8 mouse cellular contexts compared by ENCODE assay signal in genomic region chr4:57764392-57764791, GRCm38 (mm10). TPM values are rescaled to one million over a fixed set of nuclear protein-coding genes. Genes with fewer than 3 reads are reported as not detected.
DNase-seq lines count a peak whose midpoint lies in the region; ATAC-seq and TF ChIP-seq lines count a peak whose summit lies in the region.
"Had no signal": no experiment of that assay in that cellular context is flagged by ENCODE, and none has a peak within 500 bp of the region (broad histone marks: within the 10 kb centered on the region; RNA-seq: fewer than 3 reads in every experiment).

No protein-coding gene starts in this region.

- H3K27me3 ChIP-seq in kidney, embryonic 14.5 days (ENCODE audit: control insufficient read depth, insufficient read depth, low read length), result no peaks in the 10 kb centered on the region

- no peak for ATAC-seq in kidney, embryonic 14.5 days (ENCODE audit: low FRiP score, low TSS enrichment)

- TF ChIP-seq CTCF in embryonic fibroblast, embryonic 13.5 days (IDR thresholded peaks at IDR 0.05; ENCODE audit: borderline replicate concordance, insufficient read depth, low read length), result no peak

- WGBS in kidney, embryonic 14.5 days, result 73% methylated on average over 1 of the region's 1 CpGs

- intact Hi-C loops in left cerebral cortex, postnatal 4 days (cut with DNase I), result no loop called here

- H3K4me3 ChIP-seq in kidney, embryonic 14.5 days (ENCODE audit: low read length), result no peak overlapping the region
- no peak overlapping the region for H3K4me3 ChIP-seq in embryonic fibroblast, embryonic 13.5 days (ENCODE audit: insufficient read depth, low read length)

- DNase-seq in kidney, adult 11 months, result peak; percentile 69
- DNase-seq in brain, adult 2 months (ENCODE audit: low read depth, low spot score), result peak; percentile 69
- peak; percentile 80 for DNase-seq in kidney, postnatal 14 days
- DNase-seq in left cerebral cortex, postnatal 4 days, result no peak
- no peak for DNase-seq in ovary, postnatal 10 days (ENCODE audit: low spot score)
- DNase-seq: gastrocnemius, postnatal 14 days had no signal

- no peak for TF ChIP-seq POLR2A in embryonic fibroblast, embryonic 13.5 days (IDR thresholded peaks at IDR 0.05; ENCODE audit: low read depth, low read length)

- H3K9me3 ChIP-seq in kidney, embryonic 14.5 days (ENCODE audit: control insufficient read depth, low read length), result no peaks in the 10 kb centered on the region

- no peak overlapping the region for H3K27ac ChIP-seq in kidney, embryonic 14.5 days (ENCODE audit: low read depth, low read length)
- peak overlapping the region; percentile 76 for H3K27ac ChIP-seq in embryonic fibroblast, embryonic 13.5 days (ENCODE audit: insufficient read depth, low read length)

- no peak overlapping the region for H3K9ac ChIP-seq in kidney, embryonic 14.5 days (ENCODE audit: low read depth, low read length)

- no peaks in the 10 kb centered on the region for H3K36me3 ChIP-seq in kidney, embryonic 14.5 days (ENCODE audit: control insufficient read depth, insufficient read depth, low read length)

- no peak overlapping the region for H3K4me2 ChIP-seq in kidney, embryonic 14.5 days (replicated peaks; ENCODE audit: low read depth, low read length)

- H3K4me1 ChIP-seq in kidney, embryonic 14.5 days (ENCODE audit: control insufficient read depth, insufficient read depth, low read length), result peaks cover 11% of the 10 kb centered on the region
- H3K4me1 ChIP-seq in embryonic fibroblast, embryonic 13.5 days (ENCODE audit: control insufficient read depth, insufficient read depth, low read length), result peaks cover 28% of the 10 kb centered on the region

RNA-seq across cellular contexts. Expression of gene Akap2, which starts 46.9 kb away (rescaled TPM):
- polyA plus RNA-seq in kidney, embryonic 14.5 days (2014; fragmentation: Nextera tagmentation; extraction: Ambion mirVana), result 17.1 and 24.0 TPM in 2 replicates
- polyA plus RNA-seq in embryonic fibroblast, embryonic 13.5 days (2011; ENCODE audit: insufficient read length, low read depth, missing spikeins), result 127 and 162 TPM in 2 replicates
- total RNA-seq in left cerebral cortex, postnatal 4 days (2021), result 10 to 100 TPM; 21.0 to 27.5 TPM

Comparison
In these comparisons a context has a peak if more than half of its experiments do, and no peak if none do; other contexts are left out.
1. DNase-seq: peak in kidney, adult 11 months (single experiment), brain, adult 2 months (single experiment) and kidney, postnatal 14 days (single experiment); none in left cerebral cortex, postnatal 4 days (single experiment) and ovary, postnatal 10 days (single experiment).